Mouse (Mus musculus) left cerebral cortex, postnatal 36 days (tissue): ENCODE results near the gene Rabgap1l. TPM values are rescaled to one million over a fixed set of nuclear protein-coding genes. Genes with fewer than 3 reads are reported as not detected.

Source experiments
- DNase-seq, 2 experiments: peaks; one replicate each; pipeline ENCODE4 v3.0.0; 2021 to 2022; ENCODE audit warnings: low spot score in 2 of 2, mixed read lengths in 1 of 2
- intact Hi-C: fragments of 180-260 bp; cut with DNase I; formaldehyde crosslinking; loops from one replicate; pipeline ENCODE4 v1.15.1; 2025
- total RNA-seq, 2 experiments: library from RNA; stranded (reverse); gene quantifications; 2 replicates each; pipeline ENCODE4 v1.2.3; 2021

Rabgap1l gene
- total RNA-seq, 2 experiments from 2014 or later: 190 to 205 TPM

- intact Hi-C loops: loop anchor here (2.0 to 10.0 kb wide), 2 partner anchors 43 to 121 kb away; no protein-coding TSS in a partner anchor
- DNase-seq: no peak
These were observed 257.4 kb downstream of the Rabgap1l start for GRCm38 (mm10) chr1:160535649-160536048.

DNA sequence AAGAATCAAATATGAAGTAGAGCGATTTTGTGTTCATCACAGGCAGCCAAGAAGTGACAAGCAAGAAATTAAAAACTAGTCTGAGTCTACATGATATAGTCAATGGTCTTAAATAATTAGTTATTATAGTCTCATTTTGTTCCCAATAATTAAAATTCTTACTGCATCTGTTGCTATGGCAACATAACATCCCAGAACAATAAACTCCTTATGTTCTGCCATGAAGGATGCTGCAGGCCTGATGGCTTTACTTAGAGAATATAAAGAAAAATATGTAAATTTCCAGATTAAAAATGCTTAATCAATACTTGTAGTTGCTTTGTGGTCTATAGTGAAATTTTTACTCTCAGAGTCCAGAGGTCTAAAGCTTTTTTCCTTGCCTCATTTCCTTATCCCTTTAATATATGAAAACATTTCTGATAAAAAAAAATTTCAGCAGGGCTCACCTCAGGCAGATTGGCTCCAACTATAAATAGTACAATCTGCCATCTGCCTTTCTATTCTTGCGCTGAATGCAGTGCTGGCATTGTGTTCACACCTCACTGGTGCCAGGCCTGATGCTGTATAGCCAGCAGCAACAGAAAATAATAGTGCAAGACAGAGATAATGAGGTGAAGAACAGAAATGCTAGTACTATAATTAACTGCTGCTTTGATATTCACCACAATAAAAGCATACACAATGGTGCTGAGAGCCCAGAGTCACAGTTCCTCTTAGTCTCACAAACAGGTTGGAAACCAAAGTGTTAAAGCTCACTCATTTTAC lies 258.3 kb downstream of the Rabgap1l start:
- peak; percentile 39 to 46 for DNase-seq
- intact Hi-C loops: loop anchor here (2.0 to 10.0 kb wide), 2 partner anchors 44 to 120 kb away; no protein-coding TSS in a partner anchor

- intact Hi-C loops: loop anchor here (10.0 kb wide), 1 partner anchor 119 kb away; no protein-coding TSS in a partner anchor
- DNase-seq: no peak
These were observed 259.7 kb downstream of the Rabgap1l start for GRCm38 (mm10) chr1:160533209-160533820.

DNA sequence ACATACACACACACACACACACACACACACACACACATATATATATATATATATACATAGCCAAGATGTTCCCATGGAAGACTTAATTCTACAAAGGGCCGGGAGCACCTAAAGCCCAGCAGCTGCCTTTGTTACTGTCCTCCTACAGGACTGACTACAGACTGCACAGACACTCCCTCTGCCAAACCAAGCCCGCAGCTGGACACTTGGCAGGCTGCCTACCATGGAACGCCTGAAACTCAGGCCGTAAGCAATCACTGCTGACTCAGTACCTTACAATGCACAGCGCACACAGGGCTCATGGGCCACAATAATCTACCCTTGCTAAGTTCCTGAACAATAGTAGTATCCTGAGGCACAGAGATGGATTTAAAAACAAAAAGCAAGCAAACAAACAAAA lies 261.6 kb downstream of the Rabgap1l start:
- peak; percentile 34 to 58 for DNase-seq
- intact Hi-C loops: loop anchor here (10.0 kb wide), 1 partner anchor 117 kb away; no protein-coding TSS in a partner anchor

GRCm38 (mm10) chr1:160521918-160522317 lies 271.1 kb downstream of the Rabgap1l start:
- DNase-seq: no peak
- intact Hi-C loops: no loop called here

GRCm38 (mm10) chr1:160520665-160521064 lies 272.3 kb downstream of the Rabgap1l start:
- intact Hi-C loops: no loop called here
- no peak for DNase-seq

DNA sequence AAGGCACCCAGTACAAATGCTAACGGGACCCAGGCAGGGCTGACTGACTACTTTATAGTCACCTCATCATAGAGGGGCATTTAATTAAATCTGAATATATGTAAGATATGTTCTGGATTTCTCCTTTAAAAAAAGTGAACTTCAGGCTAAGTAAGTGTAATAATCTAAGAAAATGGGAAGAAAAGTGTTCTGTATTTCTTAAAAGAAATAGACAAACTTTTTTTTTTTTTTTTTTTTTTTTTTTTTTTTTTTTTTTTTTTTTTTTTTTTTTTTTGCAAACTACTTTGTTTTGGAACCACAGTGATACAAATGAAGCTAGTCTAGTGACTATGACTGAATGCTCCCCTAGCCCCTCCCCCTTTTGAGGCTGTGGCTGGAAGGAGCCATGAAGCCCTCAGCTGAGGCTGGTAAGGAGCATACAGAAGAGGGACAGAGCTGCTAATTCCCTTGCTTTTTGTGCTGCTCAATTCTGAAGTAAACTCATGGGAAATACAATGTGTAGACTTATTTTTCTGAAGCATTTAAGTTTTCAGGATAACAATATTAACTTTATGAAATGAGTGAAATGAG lies 273.0 kb downstream of the Rabgap1l start:
- intact Hi-C loops: no loop called here
- DNase-seq: no peak

DNA sequence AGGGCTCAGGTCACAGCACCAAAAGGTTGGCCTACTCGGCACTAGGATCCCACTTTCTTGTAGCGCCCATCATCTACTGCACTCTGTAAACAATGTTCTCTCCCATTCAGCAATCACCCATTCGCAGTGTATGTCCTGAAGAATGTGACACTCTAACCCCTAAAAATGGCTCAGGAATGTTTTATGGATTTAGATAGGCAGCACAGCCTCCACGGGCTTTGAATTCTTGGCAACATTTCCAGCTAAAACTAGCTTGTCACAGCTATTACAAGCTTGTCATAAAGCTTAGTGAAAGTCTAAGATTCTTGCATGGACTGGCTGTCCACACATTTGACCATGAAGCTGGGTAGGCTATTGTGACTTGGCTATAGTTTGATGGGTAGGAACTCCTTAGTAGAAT lies 274.5 kb downstream of the Rabgap1l start:
- intact Hi-C loops: no loop called here
- no peak for DNase-seq

GRCm38 (mm10) chr1:160507766-160508165 lies 285.2 kb downstream of the Rabgap1l start:
- intact Hi-C loops: no loop called here
- DNase-seq: no peak

DNA sequence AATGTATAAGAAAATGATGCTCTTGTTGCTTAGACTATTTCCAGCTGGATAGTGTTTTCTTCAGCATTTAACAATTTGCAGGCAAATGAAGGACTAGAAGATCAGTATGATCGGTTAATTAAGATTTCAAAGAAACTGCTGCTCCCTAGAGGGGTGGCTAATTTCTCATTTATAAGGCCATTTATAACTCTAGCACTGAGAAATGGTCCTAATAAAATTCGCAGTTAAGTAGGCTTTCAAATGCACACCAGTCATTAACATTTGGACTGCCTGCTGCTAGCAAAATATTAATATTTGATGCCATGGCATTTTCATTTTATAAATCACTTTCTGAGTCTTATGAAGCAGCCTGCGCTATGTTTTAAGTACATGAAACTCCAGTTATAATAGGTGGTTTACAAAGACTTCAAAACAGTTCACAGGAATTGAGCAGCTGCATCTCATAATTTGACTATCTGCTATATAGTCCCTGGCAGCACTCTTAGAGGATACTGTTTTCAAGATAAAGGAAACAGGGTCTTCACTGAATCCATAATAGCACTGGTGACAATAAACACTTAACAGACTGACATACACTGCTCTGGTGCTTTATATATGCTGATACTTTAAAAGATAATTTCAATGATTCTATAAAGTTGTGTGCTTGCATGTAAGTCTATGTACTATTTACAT lies 296.0 kb downstream of the Rabgap1l start:
- no peak for DNase-seq
- intact Hi-C loops: no loop called here

DNA sequence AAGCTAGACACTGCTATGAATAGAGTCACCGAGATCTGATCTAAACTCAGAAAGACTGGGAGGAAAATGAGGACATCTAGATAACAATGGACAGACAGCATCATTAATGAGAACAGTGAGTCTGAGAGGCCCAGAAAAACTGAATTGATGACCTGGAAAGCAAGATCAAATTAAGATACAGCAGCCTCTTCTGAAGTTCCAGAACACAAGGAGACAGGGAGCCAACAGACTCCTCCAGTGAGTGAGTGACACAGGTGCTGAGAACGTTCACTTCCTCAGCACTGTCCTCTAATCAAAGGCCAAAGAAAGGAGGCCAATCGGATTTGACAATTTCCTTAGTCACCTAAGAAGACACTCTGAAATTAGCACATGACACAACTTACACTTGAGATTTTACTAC lies 307.3 kb downstream of the Rabgap1l start:
- no peak for DNase-seq
- intact Hi-C loops: no loop called here

- intact Hi-C loops: no loop called here
- DNase-seq: no peak
These were observed 308.0 kb downstream of the Rabgap1l start for GRCm38 (mm10) chr1:160485028-160485427.

- intact Hi-C loops: no loop called here
- DNase-seq: no peak
These were observed 311.4 kb downstream of the Rabgap1l start for GRCm38 (mm10) chr1:160481643-160482042.

DNA sequence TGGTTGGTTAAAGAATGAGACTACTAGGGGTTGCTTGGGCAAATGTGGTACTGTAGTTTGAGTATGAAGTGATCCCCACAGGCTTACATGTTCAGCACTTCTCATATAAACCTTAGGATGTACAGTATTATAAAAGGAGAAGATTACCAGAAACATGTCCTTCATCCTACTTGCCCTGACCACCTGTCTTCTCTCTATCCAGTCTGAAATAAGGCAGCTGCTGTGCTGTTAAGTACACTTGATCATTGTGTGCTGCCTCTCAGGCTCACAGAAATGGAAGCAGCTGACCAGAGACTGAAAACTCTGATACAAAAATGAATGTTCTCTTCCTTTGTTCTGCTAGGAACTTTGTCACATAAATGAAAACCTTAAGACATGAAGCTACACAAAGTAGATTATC lies 325.6 kb downstream of the Rabgap1l start:
- intact Hi-C loops: no loop called here
- no peak for DNase-seq

- DNase-seq: no peak
- intact Hi-C loops: no loop called here
These were observed 327.8 kb downstream of the Rabgap1l start for GRCm38 (mm10) chr1:160465186-160465585.

DNA sequence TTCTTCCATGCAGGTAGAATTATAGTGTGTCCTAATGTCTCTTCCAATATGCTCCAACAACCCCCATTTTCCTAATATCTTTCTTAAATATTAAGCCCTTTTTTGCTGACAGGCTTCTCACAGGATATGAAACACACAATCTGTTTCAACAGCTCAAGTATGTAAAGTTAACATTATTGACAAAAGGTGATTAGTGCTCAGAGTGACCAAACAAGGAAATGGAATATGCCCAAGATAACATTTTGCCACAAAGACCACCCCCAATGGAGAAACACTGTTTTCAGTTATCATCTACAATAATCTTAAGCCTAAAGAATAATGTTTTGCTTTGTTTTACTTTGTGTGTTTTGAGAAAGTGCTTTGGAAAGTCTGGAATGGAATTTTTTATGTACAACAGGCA lies 328.9 kb downstream of the Rabgap1l start:
- intact Hi-C loops: no loop called here
- DNase-seq: no peak

DNA sequence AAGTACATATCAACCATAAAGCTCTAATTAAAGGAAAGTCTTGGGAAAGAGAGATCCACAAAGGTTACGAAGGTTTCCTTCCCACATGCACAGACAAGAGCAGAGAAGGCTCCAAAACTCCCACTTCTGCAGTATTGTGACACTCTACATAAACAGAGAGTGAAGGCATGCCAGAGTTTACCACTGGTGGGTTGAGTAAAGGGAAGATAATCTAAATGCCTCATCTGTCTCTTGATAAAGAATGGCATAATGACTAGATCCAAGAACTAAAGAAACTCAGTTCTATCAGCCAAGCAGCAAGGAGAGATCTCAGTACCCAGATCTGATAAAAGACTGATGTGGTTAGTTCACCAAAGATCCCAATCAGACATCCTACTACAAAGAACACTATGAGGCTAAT lies 332.7 kb downstream of the Rabgap1l start:
- intact Hi-C loops: no loop called here
- no peak for DNase-seq

GRCm38 (mm10) chr1:160451663-160452062 lies 341.3 kb downstream of the Rabgap1l start:
- no peak for DNase-seq
- intact Hi-C loops: no loop called here

- intact Hi-C loops: no loop called here
These were observed 344.3 kb downstream of the Rabgap1l start for GRCm38 (mm10) chr1:160448681-160449080.

GRCm38 (mm10) chr1:160446823-160447222 lies 346.2 kb downstream of the Rabgap1l start:
- no peak for DNase-seq
- intact Hi-C loops: no loop called here

More at GRCm38 (mm10) chr1:160448681-160449080, 344.3 kb downstream of the Rabgap1l start:
- DNase-seq: no peak
